Mouse (Mus musculus): ENCODE data around the gene Kcnq5.
A peak's percentile ranks its signal among the peaks of the same experiment; 100 is the strongest.

The Kcnq5 gene

GRCm38 (mm10) chr1:21961251-21962082 is at the start of gene Kcnq5:
TSS of gene Kcnq5 (minus strand) at chr1:21961942.
- DNase-seq: peak; percentile 13

GRCm38 (mm10) chr1:21979755-21980154 is 18.0 kb upstream of the Kcnq5 start:
- no peak for DNase-seq

- no peak for DNase-seq
Measured at GRCm38 (mm10) chr1:21979292-21979691, 17.6 kb upstream of the Kcnq5 start.

GRCm38 (mm10) chr1:21974040-21974439 is 12.3 kb upstream of the Kcnq5 start:
- no peak for DNase-seq

- DNase-seq: no peak
Measured at GRCm38 (mm10) chr1:21967139-21967538, 5.4 kb upstream of the Kcnq5 start.

- no peak for DNase-seq
Measured at GRCm38 (mm10) chr1:21962896-21963864, 1.4 kb upstream of the Kcnq5 start.

- peak; percentile 3 for DNase-seq
Measured at GRCm38 (mm10) chr1:21962083-21962471, 335 bp upstream of the Kcnq5 start.

- peak; percentile 4 for DNase-seq
Measured at GRCm38 (mm10) chr1:21960421-21961250, 1.1 kb downstream of the Kcnq5 start.

GRCm38 (mm10) chr1:21959648-21960285 is 2.0 kb downstream of the Kcnq5 start:
- DNase-seq: no peak

- no peak for DNase-seq
Measured at GRCm38 (mm10) chr1:21958013-21958412, 3.7 kb downstream of the Kcnq5 start.

- DNase-seq: no peak
Measured at GRCm38 (mm10) chr1:21940831-21941230, 20.9 kb downstream of the Kcnq5 start.

- DNase-seq: no peak
Measured at GRCm38 (mm10) chr1:21927182-21927581, 34.6 kb downstream of the Kcnq5 start.

- no peak for DNase-seq
Measured at GRCm38 (mm10) chr1:21923293-21923642, 38.5 kb downstream of the Kcnq5 start.

GRCm38 (mm10) chr1:21922578-21923292 is 39.0 kb downstream of the Kcnq5 start:
- DNase-seq: no peak

- DNase-seq: no peak
Measured at GRCm38 (mm10) chr1:21919276-21919675, 42.5 kb downstream of the Kcnq5 start.

GRCm38 (mm10) chr1:21896067-21896719 is 65.5 kb downstream of the Kcnq5 start:
- no peak for DNase-seq

- DNase-seq: no peak
Measured at GRCm38 (mm10) chr1:21883747-21884146, 78.0 kb downstream of the Kcnq5 start.

- DNase-seq: no peak
Measured at GRCm38 (mm10) chr1:21870889-21871288, 90.9 kb downstream of the Kcnq5 start.

- no peak for DNase-seq
Measured at GRCm38 (mm10) chr1:21868484-21868883, 93.3 kb downstream of the Kcnq5 start.

- no peak for DNase-seq
Measured at GRCm38 (mm10) chr1:21856399-21856798, 105.3 kb downstream of the Kcnq5 start.

- no peak for DNase-seq
Measured at GRCm38 (mm10) chr1:21838534-21838933, 123.2 kb downstream of the Kcnq5 start.
